Mouse (Mus musculus) lung, embryonic 14.5 days (tissue): Measurements from ENCODE around the gene Tubgcp3. TPM values are rescaled to one million over a fixed set of nuclear protein-coding genes. Genes with fewer than 3 reads are reported as not detected.
A peak's percentile ranks its signal among the peaks of the same experiment; 100 is the strongest.

Experiments used
- ATAC-seq: fragments of 200-750 bp; cut with Nextera tagmentation; 2 replicates; pipeline ENCODE4 v1.8.0; 2017; ENCODE audit warnings: mild to moderate bottlenecking, moderate TSS enrichment, moderate library complexity; ENCODE audit not compliant: insufficient read depth
- DNase-seq: peaks from one replicate; pipeline ENCODE4 v3.0.0-alpha.2; 2015
- H3K27ac ChIP-seq: fragments of 300-500 bp; sonication (generic); 2 replicates; pipeline ENCODE4 v1.5.1; 2014; ENCODE audit warnings: low read depth, mild to moderate bottlenecking, moderate library complexity
- H3K27me3 ChIP-seq: fragments of 300-500 bp; sonication (generic); 2 replicates; pipeline ENCODE4 v1.6.1; 2014; ENCODE audit warnings: low read length, control low read depth; ENCODE audit not compliant: insufficient read depth
- H3K36me3 ChIP-seq: fragments of 300-500 bp; sonication (generic); 2 replicates; pipeline ENCODE4 v1.6.1; 2014; ENCODE audit warnings: control low read depth; ENCODE audit not compliant: insufficient read depth
- H3K4me1 ChIP-seq: fragments of 300-500 bp; sonication (generic); 2 replicates; pipeline ENCODE4 v1.6.1; 2014; ENCODE audit warnings: antibody characterized with exemption, control low read depth; ENCODE audit not compliant: insufficient read depth
- H3K4me2 ChIP-seq: fragments of 300-500 bp; sonication (generic); 2 replicates; pipeline ENCODE4 v1.6.1; 2014; ENCODE audit warnings: mild to moderate bottlenecking
- H3K4me3 ChIP-seq: fragments of 300-500 bp; sonication (generic); 2 replicates; pipeline ENCODE4 v1.5.1; 2014; ENCODE audit warnings: low read depth, low read length
- H3K9ac ChIP-seq: fragments of 300-500 bp; sonication (generic); 2 replicates; pipeline ENCODE4 v1.6.1; 2014
- H3K9me3 ChIP-seq: fragments of 300-500 bp; sonication (generic); 2 replicates; pipeline ENCODE4 v1.6.1; 2016; ENCODE audit warnings: low read depth, low read length, control low read depth
- CTCF ChIP-seq: IDR thresholded peaks from 2 replicates; pipeline ENCODE4 v1.5.1; 2016; ENCODE audit warnings: antibody characterized with exemption, low read depth
- WGBS: fragments of 180-500 bp; shearing (Covaris S2); extraction: QIAGEN DNeasy Blood & Tissue Kit; methylation state at CpG from one replicate; pipeline ENCODE4 v1.1.7; 2014; 5-methylcytosine and 5-hydroxymethylcytosine counted together
- polyA plus RNA-seq: library from polyadenylated mRNA; unstranded; fragments of >200 nt; fragmentation: Nextera tagmentation; extraction: Ambion mirVana; gene quantifications from 2 replicates; pipeline ENCODE4 v1.2.1, GENCODE M21; 2014

The Tubgcp3 gene
- polyA plus RNA-seq, 1 experiment from 2014 or later = 59.3 TPM

DNA sequence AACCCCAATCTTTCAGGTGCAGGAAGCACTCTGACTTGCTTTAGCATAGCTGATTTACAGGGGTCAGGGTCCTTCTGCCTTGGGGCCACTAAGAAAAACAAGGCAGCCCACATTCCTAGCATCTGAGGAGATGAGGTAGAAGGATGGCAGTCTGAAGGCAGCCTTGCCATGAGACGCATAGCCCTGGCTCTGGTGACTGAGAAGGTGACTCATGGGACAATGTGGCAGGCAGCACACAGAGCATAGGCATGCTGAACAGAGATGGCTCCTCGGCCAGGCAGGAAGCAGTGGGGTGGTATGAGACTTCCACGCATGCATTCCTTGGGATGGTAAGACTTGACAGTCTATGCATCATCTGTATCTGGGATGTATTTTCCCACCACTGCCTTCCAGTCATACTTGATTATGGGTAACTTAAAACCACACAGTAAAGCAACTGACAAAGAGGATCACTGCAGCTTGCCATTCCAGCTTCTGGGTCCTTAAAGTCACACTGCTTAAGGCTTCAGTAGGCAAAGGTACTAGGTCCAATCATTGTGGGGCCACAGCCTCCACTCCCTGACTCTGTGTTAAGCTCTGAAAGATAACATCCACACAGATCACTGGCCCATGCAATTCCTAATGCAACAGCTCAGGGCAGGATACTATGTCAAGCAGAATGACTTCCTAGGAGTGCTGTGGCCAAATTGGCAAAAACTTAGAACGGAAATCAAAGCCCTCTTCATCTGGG is 9.5 kb downstream of the Tubgcp3 start:
- 81% methylated on average over 4 of the region's 4 CpGs for WGBS
- ATAC-seq = no peak
- no peaks in the 10 kb centered on the region for H3K4me1 ChIP-seq
- H3K27ac ChIP-seq = no peak overlapping the region
- no peak for DNase-seq
- TF ChIP-seq CTCF = no peak
- no peaks in the 10 kb centered on the region for H3K27me3 ChIP-seq
- no peaks in the 10 kb centered on the region for H3K9me3 ChIP-seq
- peaks cover 46% of the 10 kb centered on the region for H3K36me3 ChIP-seq
- no peak overlapping the region for H3K4me2 ChIP-seq
- H3K4me3 ChIP-seq = no peak overlapping the region
- no peak overlapping the region for H3K9ac ChIP-seq

DNA sequence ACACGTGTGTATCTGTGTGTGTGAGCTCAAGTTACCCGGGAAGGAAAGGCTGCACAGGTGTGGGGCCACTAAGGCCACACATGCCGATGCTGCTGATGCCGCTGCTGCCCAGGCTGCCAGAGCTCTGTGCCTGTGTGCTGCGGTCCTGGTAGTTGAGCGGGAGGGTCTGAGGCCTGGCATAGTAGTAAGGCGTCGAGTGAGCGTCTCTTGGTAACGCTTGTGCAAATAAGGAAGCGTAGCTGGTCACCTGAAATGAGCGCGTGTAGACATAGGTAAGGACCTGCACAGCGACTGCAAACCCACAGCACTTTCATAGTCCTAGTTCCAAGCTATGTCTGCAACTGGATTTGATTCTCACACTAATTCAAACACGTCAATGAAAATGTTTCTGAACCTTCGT is 14.6 kb downstream of the Tubgcp3 start:
- Histone ChIP-seq H3K36me3 (peaks cover 87% of the 10 kb centered on the region), H3K9ac (no peak overlapping the region), H3K4me2 (no peak overlapping the region), H3K27ac (no peak overlapping the region), H3K4me1 (no peaks in the 10 kb centered on the region), H3K4me3 (no peak overlapping the region), H3K9me3 (no peaks in the 10 kb centered on the region), H3K27me3 (no peaks in the 10 kb centered on the region)
- no peak for ATAC-seq
- TF ChIP-seq CTCF = no peak
- 83% methylated on average over 16 of the region's 16 CpGs for WGBS
- DNase-seq = no peak

DNA sequence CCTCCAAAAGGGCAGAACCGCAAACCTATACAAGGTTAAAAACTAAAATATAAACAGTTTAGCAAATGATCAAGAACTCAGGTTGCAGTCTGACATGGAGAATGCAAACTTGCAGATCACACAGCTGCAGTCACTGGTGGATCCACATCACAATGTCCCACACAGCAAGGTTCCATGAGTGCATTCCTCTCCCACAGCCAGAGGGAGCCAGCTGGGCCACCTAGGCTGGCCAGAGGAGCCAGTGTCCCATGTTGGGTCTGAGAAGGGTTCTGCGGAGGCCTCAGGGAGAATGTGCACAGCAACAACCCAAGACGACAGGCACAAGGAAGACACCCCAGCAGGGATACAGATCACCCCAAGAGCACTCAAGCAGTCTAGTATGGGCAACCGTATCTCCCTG is 20.8 kb downstream of the Tubgcp3 start:
- ATAC-seq = no peak
- 75% methylated on average over 4 of the region's 4 CpGs for WGBS
- no peaks in the 10 kb centered on the region for H3K4me1 ChIP-seq
- peaks cover 94% of the 10 kb centered on the region for H3K36me3 ChIP-seq
- H3K9ac ChIP-seq = no peak overlapping the region
- H3K4me2 ChIP-seq = no peak overlapping the region
- H3K27me3 ChIP-seq = no peaks in the 10 kb centered on the region
- no peaks in the 10 kb centered on the region for H3K9me3 ChIP-seq
- no peak overlapping the region for H3K4me3 ChIP-seq
- no peak overlapping the region for H3K27ac ChIP-seq
- no peak for DNase-seq
- peak; percentile 34; the same call in 1 of the 2 replicates for TF ChIP-seq CTCF

DNA sequence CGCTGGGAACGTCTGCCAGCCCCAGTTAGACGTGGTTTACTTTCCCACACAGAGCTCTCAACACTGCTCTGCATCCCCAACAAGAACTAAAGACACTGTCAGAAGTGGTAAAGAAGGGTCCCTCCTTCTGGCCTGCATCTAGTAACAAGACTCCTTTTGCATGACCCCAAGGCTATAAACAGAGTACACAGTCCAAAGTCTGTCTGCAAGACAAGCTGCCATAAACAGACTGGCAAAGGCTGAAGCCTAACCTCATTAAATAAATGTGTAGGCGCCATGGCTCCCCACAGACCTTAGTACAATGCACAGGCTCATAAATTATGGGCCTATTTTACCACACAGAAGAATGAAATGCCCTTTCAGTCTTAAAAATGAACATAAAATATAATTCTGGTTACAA is 21.6 kb downstream of the Tubgcp3 start:
- DNase-seq = no peak
- no peak for ATAC-seq
- WGBS = 82% methylated on average over 4 of the region's 4 CpGs
- H3K36me3 ChIP-seq = peaks cover 90% of the 10 kb centered on the region
- no peak overlapping the region for H3K4me2 ChIP-seq
- no peak overlapping the region for H3K9ac ChIP-seq
- TF ChIP-seq CTCF = no peak
- H3K27ac ChIP-seq = no peak overlapping the region
- H3K9me3 ChIP-seq = no peaks in the 10 kb centered on the region
- H3K4me3 ChIP-seq = no peak overlapping the region
- H3K4me1 ChIP-seq = no peaks in the 10 kb centered on the region
- H3K27me3 ChIP-seq = no peaks in the 10 kb centered on the region

DNA sequence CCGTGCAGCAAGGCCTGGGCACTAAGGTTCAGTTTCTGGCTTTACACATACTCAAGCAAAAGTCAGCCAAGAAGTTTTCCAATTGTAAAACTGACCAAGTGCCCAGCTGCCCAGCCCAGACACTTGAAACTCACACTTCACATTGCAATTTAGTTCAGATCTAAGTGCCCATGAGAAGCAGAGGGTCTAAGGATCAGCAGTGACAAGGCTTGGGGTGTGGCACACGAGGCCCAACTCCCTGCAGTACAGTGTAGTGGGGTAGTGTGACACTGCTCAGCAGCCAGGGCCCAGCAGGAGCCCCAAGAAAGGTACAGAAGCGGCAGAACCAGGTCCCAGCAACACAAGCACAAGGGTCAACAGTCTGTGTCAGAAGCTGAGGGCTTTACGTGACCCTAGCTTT is 23.1 kb downstream of the Tubgcp3 start:
- DNase-seq (no peak), ATAC-seq (no peak)
- peaks cover 88% of the 10 kb centered on the region for H3K36me3 ChIP-seq
- WGBS = 90% methylated on average over 4 of the region's 4 CpGs
- TF ChIP-seq CTCF = no peak
- H3K9ac ChIP-seq = no peak overlapping the region
- H3K27ac ChIP-seq = no peak overlapping the region
- H3K9me3 ChIP-seq = no peaks in the 10 kb centered on the region
- H3K4me1 ChIP-seq = no peaks in the 10 kb centered on the region
- H3K4me2 ChIP-seq = no peak overlapping the region
- no peaks in the 10 kb centered on the region for H3K27me3 ChIP-seq
- no peak overlapping the region for H3K4me3 ChIP-seq

DNA sequence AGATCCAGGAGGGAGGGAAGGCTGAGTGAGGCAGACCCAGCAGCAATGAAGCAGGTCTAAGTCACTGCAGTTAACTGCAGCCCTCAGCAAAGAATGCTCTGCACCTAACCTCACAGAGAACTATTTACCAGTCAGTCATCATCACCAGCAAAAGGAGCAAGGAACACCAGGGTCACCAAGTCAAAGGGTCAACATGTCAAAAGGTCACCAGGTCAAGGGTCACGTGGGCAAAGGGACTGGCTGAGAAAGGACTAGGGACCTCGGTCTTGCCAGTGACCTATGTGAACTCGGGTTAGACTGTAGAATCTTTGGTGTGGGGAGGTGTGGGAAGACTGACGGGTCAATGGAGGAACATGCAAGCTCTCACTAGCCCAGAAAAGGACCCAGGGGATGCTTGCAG is 25.5 kb downstream of the Tubgcp3 start:
- no peak overlapping the region for H3K27ac ChIP-seq
- DNase-seq (no peak), ATAC-seq (no peak)
- no peaks in the 10 kb centered on the region for H3K27me3 ChIP-seq
- 61% methylated on average over 4 of the region's 4 CpGs for WGBS
- H3K4me2 ChIP-seq = no peak overlapping the region
- no peak overlapping the region for H3K9ac ChIP-seq
- H3K36me3 ChIP-seq = peaks cover 74% of the 10 kb centered on the region
- no peaks in the 10 kb centered on the region for H3K9me3 ChIP-seq
- TF ChIP-seq CTCF = no peak
- no peak overlapping the region for H3K4me3 ChIP-seq
- no peaks in the 10 kb centered on the region for H3K4me1 ChIP-seq

DNA sequence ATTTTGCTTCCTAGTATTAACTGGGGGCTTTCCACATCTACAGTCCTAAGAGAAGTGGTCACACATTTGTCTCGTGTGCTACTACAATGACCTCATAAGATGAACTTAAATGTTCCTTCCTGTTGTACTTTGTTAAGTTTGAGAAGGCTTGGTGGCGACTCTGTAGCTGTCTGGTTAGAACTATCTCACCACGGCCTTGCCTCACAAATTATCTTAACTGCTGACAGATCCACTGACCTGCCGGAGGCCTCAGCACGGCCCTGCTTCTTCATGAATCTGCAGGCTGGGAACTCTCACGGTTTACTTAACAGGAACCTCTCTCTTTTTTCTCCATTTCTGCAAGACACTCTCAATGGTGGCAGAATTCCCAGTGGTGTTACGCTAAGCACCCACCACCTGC is 27.2 kb downstream of the Tubgcp3 start:
- 70% methylated on average over 7 of the region's 7 CpGs for WGBS
- Histone ChIP-seq H3K36me3 (peaks cover 75% of the 10 kb centered on the region), H3K9me3 (no peaks in the 10 kb centered on the region), H3K27me3 (no peaks in the 10 kb centered on the region), H3K4me3 (no peak overlapping the region), H3K27ac (no peak overlapping the region), H3K4me2 (no peak overlapping the region), H3K9ac (no peak overlapping the region), H3K4me1 (no peaks in the 10 kb centered on the region)
- no peak for ATAC-seq
- no peak for TF ChIP-seq CTCF
- DNase-seq = no peak
